Mouse (Mus musculus) cortical plate, adult 2 months (tissue): ENCODE data around the gene Tnk1. TPM values are rescaled to one million over a fixed set of nuclear protein-coding genes. Genes with fewer than 3 reads are reported as not detected.

Source experiments
- H3K27ac ChIP-seq: fragments of 200-500 bp; 2 replicates; pipeline ENCODE4 v1.5.1; 2012; ENCODE audit warnings: low read length, control low read depth, inconsistent platforms; ENCODE audit not compliant: insufficient read depth
- H3K4me1 ChIP-seq: fragments of 200-500 bp; 2 replicates; pipeline ENCODE4 v1.6.1; 2011; ENCODE audit warnings: low read length; ENCODE audit not compliant: control insufficient read depth, insufficient read depth
- H3K4me3 ChIP-seq: fragments of 200-500 bp; 2 replicates; pipeline ENCODE4 v1.5.1; 2011; ENCODE audit warnings: mild to moderate bottlenecking, low read length, control low read depth; ENCODE audit not compliant: insufficient read depth
- CTCF ChIP-seq: fragments of 200-500 bp; IDR thresholded peaks from 2 replicates; pipeline ENCODE4 v1.5.1; 2011; ENCODE audit warnings: mild to moderate bottlenecking, control low read depth, low read length; ENCODE audit not compliant: insufficient read depth; ENCODE audit errors: extremely low read depth
- POLR2A ChIP-seq: fragments of 200-500 bp; IDR thresholded peaks from 2 replicates; pipeline ENCODE4 v1.6.1; 2011; ENCODE audit warnings: mild to moderate bottlenecking, low read length, control low read depth; ENCODE audit not compliant: insufficient read depth; ENCODE audit errors: extremely low read depth
- polyA plus RNA-seq: library from polyadenylated mRNA; depleted of rRNA; stranded (reverse); fragments of >200 nt; gene quantifications from 2 replicates; pipeline ENCODE4 v1.2.3, GENCODE M21; 2012

Tnk1 gene
- polyA plus RNA-seq, 1 experiment, result 0.08 TPM

DNA sequence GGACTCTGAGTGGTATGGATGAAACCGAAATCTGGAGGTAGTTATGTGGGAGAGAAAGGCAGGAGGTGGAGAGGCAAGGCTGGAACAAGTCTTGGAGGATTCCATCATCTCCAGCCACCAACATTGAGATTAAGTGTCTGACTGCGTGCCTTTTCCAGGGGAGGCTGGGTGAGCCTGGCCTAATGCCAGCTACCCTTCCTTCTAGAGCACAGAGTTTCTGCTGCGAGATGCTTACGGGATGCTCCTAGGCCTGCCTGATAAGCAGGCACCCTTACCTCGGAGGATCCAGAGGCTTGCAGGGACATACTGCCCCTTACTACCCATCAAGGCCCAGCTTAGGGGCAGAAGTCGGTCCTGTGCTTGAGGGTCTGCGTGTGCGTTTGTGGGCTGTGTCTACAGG is 25.0 kb downstream of the Tnk1 start:
- Histone ChIP-seq H3K4me3 (peak overlapping the region; percentile 35; the same call in 1 of the 2 replicates), H3K4me1 (peaks cover 6% of the 10 kb centered on the region), H3K27ac (no peak overlapping the region)
- TF ChIP-seq CTCF (no peak), POLR2A (no peak)

- TF ChIP-seq POLR2A (no peak), CTCF (no peak)
- Histone ChIP-seq H3K27ac (no peak overlapping the region), H3K4me3 (no peak overlapping the region), H3K4me1 (peaks cover 6% of the 10 kb centered on the region)
Observed at GRCm38 (mm10) chr11:69828832-69829231, 29.7 kb downstream of the Tnk1 start.

DNA sequence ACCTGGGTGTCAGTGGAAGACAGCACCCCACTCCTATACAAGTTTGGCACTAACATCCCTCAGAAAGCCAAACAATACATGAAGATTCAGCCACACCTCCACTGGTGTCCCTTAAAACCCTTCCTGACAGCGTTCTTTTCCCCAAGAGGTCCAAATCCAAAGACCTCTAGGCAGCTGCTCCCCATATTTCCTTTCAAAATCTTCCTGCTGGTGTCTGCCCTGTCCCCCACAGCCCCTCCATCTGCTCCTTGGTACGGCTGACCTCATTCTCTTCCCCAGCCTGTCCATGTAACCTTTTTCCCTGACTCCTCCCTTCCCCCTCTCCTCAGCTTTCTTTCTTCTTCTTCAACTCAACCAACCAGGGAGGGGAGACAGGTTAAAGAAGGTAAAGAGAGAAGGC is 35.1 kb downstream of the Tnk1 start:
- TF ChIP-seq CTCF, result no peak
- TF ChIP-seq POLR2A, result no peak
- H3K27ac ChIP-seq, result no peak overlapping the region
- H3K4me1 ChIP-seq, result no peaks in the 10 kb centered on the region
- no peak overlapping the region for H3K4me3 ChIP-seq

DNA sequence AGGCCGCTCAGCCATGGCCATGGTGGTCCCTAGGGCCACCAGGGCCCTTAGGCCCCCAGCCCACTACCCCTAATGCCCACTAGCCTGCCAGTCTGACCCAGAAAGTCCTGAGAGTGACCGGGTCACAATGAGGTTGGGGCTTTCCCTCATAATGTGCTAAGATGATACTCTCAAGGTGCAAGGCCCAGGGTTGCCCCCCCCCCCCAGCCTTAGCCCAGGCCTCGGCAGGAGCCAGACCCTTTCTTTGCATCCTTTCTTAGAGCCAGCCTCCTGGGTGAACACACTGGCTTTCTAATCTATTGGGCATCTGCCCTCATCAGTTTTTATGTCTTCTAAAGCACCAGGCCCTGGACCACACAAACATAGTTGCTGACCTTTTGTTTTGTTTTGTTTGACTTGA is 36.5 kb downstream of the Tnk1 start, which contains the start of gene Spem1:
Spem1 (minus strand) TSS at position 101 of the 400 bp plus-strand sequence.
- TF ChIP-seq CTCF (no peak), POLR2A (no peak)
- Histone ChIP-seq H3K4me3 (no peak within 1 kb of the TSS), H3K4me1 (no peaks in the 10 kb centered on the region), H3K27ac (no peak within 1 kb of the TSS)

GRCm38 (mm10) chr11:69818871-69819270 is 39.7 kb downstream of the Tnk1 start:
- no peak for TF ChIP-seq POLR2A
- TF ChIP-seq CTCF, result no peak
- Histone ChIP-seq H3K27ac (no peak overlapping the region), H3K4me3 (no peak overlapping the region), H3K4me1 (no peaks in the 10 kb centered on the region)

GRCm38 (mm10) chr11:69818365-69818764 is 40.2 kb downstream of the Tnk1 start, which contains the start of gene Spem2:
Spem2 (minus strand) TSS chr11:69818465.
- no peaks in the 10 kb centered on the region for H3K4me1 ChIP-seq
- no peak within 1 kb of the TSS for H3K4me3 ChIP-seq
- no peak for TF ChIP-seq CTCF
- no peak for TF ChIP-seq POLR2A
- H3K27ac ChIP-seq, result no peak within 1 kb of the TSS

DNA sequence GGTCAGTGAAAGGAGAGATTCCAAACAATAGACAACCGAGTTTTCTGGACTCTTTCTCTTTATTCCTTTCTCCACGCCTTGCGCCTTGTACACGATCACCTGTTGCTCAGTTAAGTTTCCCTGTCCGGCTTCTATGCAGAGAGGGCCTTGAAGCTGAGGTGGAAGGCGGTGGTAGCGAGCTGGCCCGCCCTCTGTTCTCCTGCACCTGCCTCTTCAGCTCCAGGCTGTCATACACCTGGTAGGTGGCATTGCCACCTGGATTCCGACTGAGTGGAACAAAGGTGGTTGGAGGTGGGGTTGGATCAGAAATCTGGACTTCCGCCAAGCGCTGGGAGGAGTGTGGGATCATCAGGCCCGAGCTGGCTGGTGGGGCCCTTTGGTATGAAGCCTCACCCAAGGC is 42.0 kb downstream of the Tnk1 start:
- Histone ChIP-seq H3K27ac (no peak overlapping the region), H3K4me1 (no peaks in the 10 kb centered on the region), H3K4me3 (no peak overlapping the region)
- TF ChIP-seq CTCF (no peak), POLR2A (no peak)

GRCm38 (mm10) chr11:69815155-69815554 is 43.4 kb downstream of the Tnk1 start, which contains the start of gene Gm39566:
Gm39566 (minus strand) TSS chr11:69815298.
- TF ChIP-seq CTCF (no peak), POLR2A (no peak)
- Histone ChIP-seq H3K27ac (no peak within 1 kb of the TSS), H3K4me1 (no peaks in the 10 kb centered on the region), H3K4me3 (no peak within 1 kb of the TSS)

GRCm38 (mm10) chr11:69810280-69810679 is 48.2 kb downstream of the Tnk1 start:
- Histone ChIP-seq H3K27ac (no peak overlapping the region), H3K4me1 (no peaks in the 10 kb centered on the region), H3K4me3 (no peak overlapping the region)
- no peak for TF ChIP-seq POLR2A

GRCm38 (mm10) chr11:69807641-69808040 is 50.9 kb downstream of the Tnk1 start:
- H3K4me1 ChIP-seq, result no peaks in the 10 kb centered on the region
- H3K4me3 ChIP-seq, result no peak overlapping the region
- no peak overlapping the region for H3K27ac ChIP-seq
- TF ChIP-seq CTCF (no peak), POLR2A (no peak)

DNA sequence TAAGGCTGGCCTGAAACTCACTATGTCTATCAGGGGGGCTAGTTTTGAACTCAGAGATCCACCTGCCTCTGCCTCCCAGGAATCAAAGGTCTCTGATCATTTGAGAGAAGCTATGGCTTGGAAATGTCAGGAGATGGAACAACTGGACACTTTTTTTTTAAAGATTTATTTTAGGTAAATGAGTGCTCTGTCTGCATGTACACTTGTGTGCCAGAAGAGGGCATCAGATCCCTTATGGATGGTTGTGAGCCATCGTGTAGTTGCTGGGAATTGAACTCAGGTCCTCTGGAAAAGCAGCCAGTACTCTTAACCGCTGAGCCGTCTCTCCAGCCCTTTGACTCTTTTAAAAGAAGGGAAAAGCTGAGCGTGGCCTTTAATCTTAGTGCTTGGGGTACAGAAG is 52.2 kb downstream of the Tnk1 start:
- TF ChIP-seq CTCF (no peak), POLR2A (no peak)
- H3K4me3 ChIP-seq, result no peak overlapping the region
- H3K4me1 ChIP-seq, result peaks cover 1% of the 10 kb centered on the region; the same call in 1 of the 2 replicates
- no peak overlapping the region for H3K27ac ChIP-seq
